Mouse (Mus musculus) right cerebral cortex, postnatal 4 days (tissue): Measurements from ENCODE around the gene Fam78b.

Experiments
- DNase-seq: peaks from one replicate; pipeline ENCODE4 v3.0.0-alpha.2; 2022

The Fam78b gene

GRCm38 (mm10) chr1:167001174-167001843, at the start of gene Fam78b:
Fam78b (plus strand) TSS chr1:167001417.
- peak; percentile 58 for DNase-seq

- no peak for DNase-seq
These were observed 36.7 kb upstream of the Fam78b start for GRCm38 (mm10) chr1:166964508-166964907.

- no peak for DNase-seq
These were observed 32.9 kb upstream of the Fam78b start for GRCm38 (mm10) chr1:166968271-166968670.

GRCm38 (mm10) chr1:166973731-166974130, 27.5 kb upstream of the Fam78b start:
- no peak for DNase-seq

- DNase-seq, result no peak
These were observed 22.6 kb upstream of the Fam78b start for GRCm38 (mm10) chr1:166978611-166979010.

- no peak for DNase-seq
These were observed 7.0 kb upstream of the Fam78b start for GRCm38 (mm10) chr1:166994266-166994665.

GRCm38 (mm10) chr1:166996250-166996649, 5.0 kb upstream of the Fam78b start:
- DNase-seq, result no peak

GRCm38 (mm10) chr1:166996811-166997210, 4.4 kb upstream of the Fam78b start:
- no peak for DNase-seq

GRCm38 (mm10) chr1:167000529-167001173, 566 bp upstream of the Fam78b start:
- peak; percentile 80 for DNase-seq

- peak; percentile 31 for DNase-seq
These were observed 748 bp downstream of the Fam78b start for GRCm38 (mm10) chr1:167001844-167002485.

- DNase-seq, result peak; percentile 54
These were observed 1.3 kb downstream of the Fam78b start for GRCm38 (mm10) chr1:167002486-167002850.

GRCm38 (mm10) chr1:167004621-167005020, 3.4 kb downstream of the Fam78b start:
- no peak for DNase-seq

GRCm38 (mm10) chr1:167007341-167007740, 6.1 kb downstream of the Fam78b start:
- DNase-seq, result no peak

- no peak for DNase-seq
These were observed 9.0 kb downstream of the Fam78b start for GRCm38 (mm10) chr1:167010190-167010589.

GRCm38 (mm10) chr1:167011301-167011700, 10.1 kb downstream of the Fam78b start:
- DNase-seq, result no peak

- no peak for DNase-seq
These were observed 11.4 kb downstream of the Fam78b start for GRCm38 (mm10) chr1:167012616-167013015.

- peak; percentile 45 for DNase-seq
These were observed 12.1 kb downstream of the Fam78b start for GRCm38 (mm10) chr1:167013234-167013864.

GRCm38 (mm10) chr1:167016269-167016668, 15.1 kb downstream of the Fam78b start:
- DNase-seq, result no peak

- no peak for DNase-seq
These were observed 20.8 kb downstream of the Fam78b start for GRCm38 (mm10) chr1:167022001-167022424.

- DNase-seq, result no peak
These were observed 21.4 kb downstream of the Fam78b start for GRCm38 (mm10) chr1:167022541-167023121.

- DNase-seq, result no peak
These were observed 22.6 kb downstream of the Fam78b start for GRCm38 (mm10) chr1:167023794-167024193.

- DNase-seq, result no peak
These were observed 23.7 kb downstream of the Fam78b start for GRCm38 (mm10) chr1:167024961-167025360.

- DNase-seq, result no peak
These were observed 30.9 kb downstream of the Fam78b start for GRCm38 (mm10) chr1:167032046-167032648.
